Mouse (Mus musculus): ENCODE results near the gene Tfb1m. TPM values are rescaled to one million over a fixed set of nuclear protein-coding genes. Genes with fewer than 3 reads are reported as not detected.

Gene Tfb1m
- polyA plus RNA-seq, 1 experiment from 2014 or later: 9.6 TPM

- Histone ChIP-seq H3K36me3 (ENCODE audit: control insufficient read depth, insufficient read depth, low read length) (no peaks in the 10 kb centered on the region), H3K4me2 (replicated peaks; ENCODE audit: low read depth) (no peak overlapping the region), H3K27ac (replicated peaks) (no peak overlapping the region), H3K4me3 (ENCODE audit: low read depth, low read length) (no peak overlapping the region), H3K9ac (ENCODE audit: low read length) (no peak overlapping the region), H3K4me1 (replicated peaks; ENCODE audit: control insufficient read depth, insufficient read depth) (no peaks in the 10 kb centered on the region), H3K9me3 (ENCODE audit: control insufficient read depth, low read length) (no peaks in the 10 kb centered on the region), H3K27me3 (ENCODE audit: control insufficient read depth, insufficient read depth, low read length) (no peaks in the 10 kb centered on the region)
- WGBS: 28% methylated on average over 1 of the region's 1 CpGs
- DNase-seq (ENCODE audit: low spot score) (peak; percentile 67), ATAC-seq (ENCODE audit: low FRiP score, low TSS enrichment) (peak; percentile 70; the same call in 1 of the 2 replicates)
- TF ChIP-seq CTCF (IDR thresholded peaks at IDR 0.05; ENCODE audit: low read depth) (peak; percentile 94), EP300 (optimal IDR thresholded peaks at IDR 0.05) (no peak)
These were observed 47.7 kb downstream of the Tfb1m start for GRCm38 (mm10) chr17:3509841-3510240.

GRCm38 (mm10) chr17:3506508-3506907 is 51.1 kb downstream of the Tfb1m start:
- DNase-seq (ENCODE audit: low spot score): no peak

GRCm38 (mm10) chr17:3505711-3506110 is 51.9 kb downstream of the Tfb1m start:
- TF ChIP-seq EP300 (optimal IDR thresholded peaks at IDR 0.05) (no peak), CTCF (IDR thresholded peaks at IDR 0.05; ENCODE audit: low read depth) (no peak)
- Histone ChIP-seq H3K27me3 (ENCODE audit: control insufficient read depth, insufficient read depth, low read length) (no peaks in the 10 kb centered on the region), H3K9me3 (ENCODE audit: control insufficient read depth, low read length) (no peaks in the 10 kb centered on the region), H3K4me1 (replicated peaks; ENCODE audit: control insufficient read depth, insufficient read depth) (no peaks in the 10 kb centered on the region), H3K4me2 (replicated peaks; ENCODE audit: low read depth) (no peak overlapping the region), H3K9ac (ENCODE audit: low read length) (no peak overlapping the region), H3K27ac (replicated peaks) (no peak overlapping the region), H3K4me3 (ENCODE audit: low read depth, low read length) (no peak overlapping the region), H3K36me3 (ENCODE audit: control insufficient read depth, insufficient read depth, low read length) (no peaks in the 10 kb centered on the region)
- DNase-seq (ENCODE audit: low spot score) (no peak), ATAC-seq (ENCODE audit: low FRiP score, low TSS enrichment) (no peak)
- WGBS: 100% methylated on average over 1 of the region's 1 CpGs

More at GRCm38 (mm10) chr17:3506508-3506907, 51.1 kb downstream of the Tfb1m start:
- ATAC-seq (ENCODE audit: low FRiP score, low TSS enrichment): peak; percentile 69
- Histone ChIP-seq H3K4me1 (replicated peaks; ENCODE audit: control insufficient read depth, insufficient read depth) (no peaks in the 10 kb centered on the region), H3K4me3 (ENCODE audit: low read depth, low read length) (no peak overlapping the region), H3K36me3 (ENCODE audit: control insufficient read depth, insufficient read depth, low read length) (no peaks in the 10 kb centered on the region), H3K9me3 (ENCODE audit: control insufficient read depth, low read length) (no peaks in the 10 kb centered on the region), H3K27ac (replicated peaks) (no peak overlapping the region), H3K4me2 (replicated peaks; ENCODE audit: low read depth) (no peak overlapping the region), H3K27me3 (ENCODE audit: control insufficient read depth, insufficient read depth, low read length) (no peaks in the 10 kb centered on the region), H3K9ac (ENCODE audit: low read length) (no peak overlapping the region)
- 78% methylated on average over 8 of the region's 8 CpGs for WGBS
- TF ChIP-seq CTCF (IDR thresholded peaks at IDR 0.05; ENCODE audit: low read depth) (no peak), EP300 (optimal IDR thresholded peaks at IDR 0.05) (no peak)

GRCm38 (mm10) chr17:3500936-3501335 is 56.6 kb downstream of the Tfb1m start:
- Histone ChIP-seq H3K36me3 (ENCODE audit: control insufficient read depth, insufficient read depth, low read length) (no peaks in the 10 kb centered on the region), H3K27ac (replicated peaks) (no peak overlapping the region), H3K27me3 (ENCODE audit: control insufficient read depth, insufficient read depth, low read length) (no peaks in the 10 kb centered on the region), H3K4me2 (replicated peaks; ENCODE audit: low read depth) (no peak overlapping the region), H3K4me1 (replicated peaks; ENCODE audit: control insufficient read depth, insufficient read depth) (no peaks in the 10 kb centered on the region), H3K9ac (ENCODE audit: low read length) (no peak overlapping the region), H3K9me3 (ENCODE audit: control insufficient read depth, low read length) (no peaks in the 10 kb centered on the region), H3K4me3 (ENCODE audit: low read depth, low read length) (no peak overlapping the region)
- no peak for TF ChIP-seq EP300 (optimal IDR thresholded peaks at IDR 0.05)
- TF ChIP-seq CTCF (IDR thresholded peaks at IDR 0.05; ENCODE audit: low read depth): peak; percentile 50
- no peak for ATAC-seq (ENCODE audit: low FRiP score, low TSS enrichment)
- DNase-seq (ENCODE audit: low spot score): no peak
- WGBS: 74% methylated on average over 4 of the region's 4 CpGs

GRCm38 (mm10) chr17:3500076-3500475 is 57.5 kb downstream of the Tfb1m start:
- no peaks in the 10 kb centered on the region for H3K36me3 ChIP-seq (ENCODE audit: control insufficient read depth, insufficient read depth, low read length)
- no peak overlapping the region for H3K9ac ChIP-seq (ENCODE audit: low read length)
- no peaks in the 10 kb centered on the region for H3K27me3 ChIP-seq (ENCODE audit: control insufficient read depth, insufficient read depth, low read length)
- DNase-seq (ENCODE audit: low spot score) (no peak), ATAC-seq (ENCODE audit: low FRiP score, low TSS enrichment) (no peak)
- H3K4me2 ChIP-seq (replicated peaks; ENCODE audit: low read depth): no peak overlapping the region
- TF ChIP-seq CTCF (IDR thresholded peaks at IDR 0.05; ENCODE audit: low read depth) (no peak), EP300 (optimal IDR thresholded peaks at IDR 0.05) (no peak)
- no peaks in the 10 kb centered on the region for H3K4me1 ChIP-seq (replicated peaks; ENCODE audit: control insufficient read depth, insufficient read depth)
- H3K27ac ChIP-seq (replicated peaks): no peak overlapping the region
- H3K9me3 ChIP-seq (ENCODE audit: control insufficient read depth, low read length): no peaks in the 10 kb centered on the region
- H3K4me3 ChIP-seq (ENCODE audit: low read depth, low read length): no peak overlapping the region
- 95% methylated on average over 6 of the region's 6 CpGs for WGBS

GRCm38 (mm10) chr17:3499468-3499867 is 58.1 kb downstream of the Tfb1m start:
- no peaks in the 10 kb centered on the region for H3K9me3 ChIP-seq (ENCODE audit: control insufficient read depth, low read length)
- H3K9ac ChIP-seq (ENCODE audit: low read length): no peak overlapping the region
- no peak overlapping the region for H3K4me2 ChIP-seq (replicated peaks; ENCODE audit: low read depth)
- no peak overlapping the region for H3K27ac ChIP-seq (replicated peaks)
- 89% methylated on average over 8 of the region's 8 CpGs for WGBS
- no peaks in the 10 kb centered on the region for H3K4me1 ChIP-seq (replicated peaks; ENCODE audit: control insufficient read depth, insufficient read depth)
- TF ChIP-seq EP300 (optimal IDR thresholded peaks at IDR 0.05) (no peak), CTCF (IDR thresholded peaks at IDR 0.05; ENCODE audit: low read depth) (no peak)
- H3K27me3 ChIP-seq (ENCODE audit: control insufficient read depth, insufficient read depth, low read length): no peaks in the 10 kb centered on the region
- H3K36me3 ChIP-seq (ENCODE audit: control insufficient read depth, insufficient read depth, low read length): no peaks in the 10 kb centered on the region
- DNase-seq (ENCODE audit: low spot score): no peak
- no peak for ATAC-seq (ENCODE audit: low FRiP score, low TSS enrichment)
- no peak overlapping the region for H3K4me3 ChIP-seq (ENCODE audit: low read depth, low read length)
